Comparison of ENCODE assay signal across 8 mouse cellular contexts in genomic region chr5:111055507-111055906, GRCm38 (mm10).
DNase-seq lines count a peak whose midpoint lies in the region; ATAC-seq and TF ChIP-seq lines count a peak whose summit lies in the region.

No protein-coding gene starts in this region.

- H3K9ac ChIP-seq in ES-Bruce4 (ENCODE audit: low read depth, poor library complexity, severe bottlenecking), result no peak overlapping the region
- H3K9ac ChIP-seq in forebrain, embryonic 11.5 days (ENCODE audit: low read length), result no peak overlapping the region
- peak overlapping the region; percentile 16; the same call in 1 of the 2 replicates for H3K9ac ChIP-seq in midbrain, embryonic 12.5 days (replicated peaks)

- H3K27ac ChIP-seq in heart, embryonic 10.5 days, result no peak overlapping the region
- H3K27ac ChIP-seq in ES-Bruce4 (ENCODE audit: insufficient read depth, low read length), result no peak overlapping the region
- peak overlapping the region; percentile 39; the same call in 1 of the 2 replicates for H3K27ac ChIP-seq in forebrain, embryonic 11.5 days (ENCODE audit: low read depth, low read length)
- H3K27ac ChIP-seq in midbrain, embryonic 12.5 days (replicated peaks), result peak overlapping the region; percentile 85

- H3K4me2 ChIP-seq in forebrain, embryonic 11.5 days (ENCODE audit: low read depth, low read length, severe bottlenecking), result no peak overlapping the region
- peak overlapping the region; percentile 36 for H3K4me2 ChIP-seq in midbrain, embryonic 12.5 days (replicated peaks)

- peak; percentile 34 to 48 for DNase-seq in heart, adult 9 months (ENCODE audit: low spot score in 2 of 2)
- DNase-seq in heart, embryonic 10.5 days (ENCODE audit: low spot score), result no peak
- DNase-seq in forebrain, embryonic 11.5 days (ENCODE audit: low spot score), result no peak

- TF ChIP-seq EP300 in ES-Bruce4 (IDR thresholded peaks at IDR 0.05; ENCODE audit: insufficient read depth, low read depth, low read length), result no peak

- peaks cover 51% of the 10 kb centered on the region for H3K4me1 ChIP-seq in heart, embryonic 10.5 days
- no peaks in the 10 kb centered on the region for H3K4me1 ChIP-seq in ES-Bruce4 (ENCODE audit: control insufficient read depth, insufficient read depth, low read length)
- H3K4me1 ChIP-seq in forebrain, embryonic 11.5 days (replicated peaks; ENCODE audit: control insufficient read depth, insufficient read depth, low read length), result peaks cover 28% of the 10 kb centered on the region; the same call in 1 of the 2 replicates
- peaks cover 61% of the 10 kb centered on the region for H3K4me1 ChIP-seq in midbrain, embryonic 12.5 days

- TF ChIP-seq CTCF in ES-Bruce4 (IDR thresholded peaks at IDR 0.05; ENCODE audit: low read depth, low read length), result no peak

- WGBS in heart, embryonic 10.5 days, result 68% methylated on average over 8 of the region's 8 CpGs
- 68% methylated on average over 8 of the region's 8 CpGs for WGBS in forebrain, embryonic 11.5 days
- WGBS in midbrain, embryonic 12.5 days, result 48% methylated on average over 8 of the region's 8 CpGs

- no peaks in the 10 kb centered on the region for H3K36me3 ChIP-seq in heart, embryonic 10.5 days
- H3K36me3 ChIP-seq in ES-Bruce4 (ENCODE audit: control insufficient read depth, insufficient read depth, low read length, poor library complexity, severe bottlenecking), result no peaks in the 10 kb centered on the region
- H3K36me3 ChIP-seq in forebrain, embryonic 11.5 days (ENCODE audit: control insufficient read depth, insufficient read depth, low read length), result no peaks in the 10 kb centered on the region
- H3K36me3 ChIP-seq in midbrain, embryonic 12.5 days, result no peaks in the 10 kb centered on the region

- no peak for ATAC-seq in forebrain, embryonic 11.5 days (replicated peaks; ENCODE audit: low FRiP score)
- ATAC-seq in midbrain, embryonic 12.5 days (ENCODE audit: low FRiP score, low read depth), result no peak; the same call in 1 of the 2 replicates
- no peak for ATAC-seq in erythroblast, adult 5-6 weeks (replicated peaks; ENCODE audit: low FRiP score, poor library complexity, severe bottlenecking)
- no peak for ATAC-seq in activated CD4-positive, CD25-positive, alpha-beta regulatory T cell, adult 4 months
- ATAC-seq in megakaryocyte, adult 5-6 weeks (ENCODE audit: poor library complexity, severe bottlenecking), result no peak

- TF ChIP-seq POLR2A in ES-Bruce4 (IDR thresholded peaks at IDR 0.05; ENCODE audit: insufficient read depth, low read length), result no peak

- peaks cover 70% of the 10 kb centered on the region for H3K27me3 ChIP-seq in heart, embryonic 10.5 days (ENCODE audit: insufficient read depth, poor library complexity, severe bottlenecking)
- no peaks in the 10 kb centered on the region for H3K27me3 ChIP-seq in ES-Bruce4 (ENCODE audit: control insufficient read depth, insufficient read depth, low read length, poor library complexity, severe bottlenecking)
- H3K27me3 ChIP-seq in forebrain, embryonic 11.5 days (ENCODE audit: control insufficient read depth, insufficient read depth, low read length), result no peaks in the 10 kb centered on the region
- no peaks in the 10 kb centered on the region for H3K27me3 ChIP-seq in midbrain, embryonic 12.5 days

- no peaks in the 10 kb centered on the region for H3K9me3 ChIP-seq in heart, embryonic 10.5 days
- H3K9me3 ChIP-seq in ES-Bruce4 (replicated peaks; ENCODE audit: control insufficient read depth, insufficient read depth, low read length, poor library complexity, severe bottlenecking), result no peaks in the 10 kb centered on the region
- H3K9me3 ChIP-seq in forebrain, embryonic 11.5 days (ENCODE audit: control insufficient read depth, low read length), result no peaks in the 10 kb centered on the region; the same call in 1 of the 2 replicates
- H3K9me3 ChIP-seq in midbrain, embryonic 12.5 days, result no peaks in the 10 kb centered on the region

- no peak overlapping the region for H3K4me3 ChIP-seq in heart, embryonic 10.5 days
- peak overlapping the region; percentile 30 for H3K4me3 ChIP-seq in ES-Bruce4 (ENCODE audit: low read depth, low read length)
- no peak overlapping the region for H3K4me3 ChIP-seq in forebrain, embryonic 11.5 days (ENCODE audit: low read depth, low read length)
- no peak overlapping the region for H3K4me3 ChIP-seq in midbrain, embryonic 12.5 days

Comparison
In these comparisons a context has a peak if more than half of its experiments do, and no peak if none do; other contexts are left out.
1. DNase-seq: peak in heart, adult 9 months (2 of 2); none in heart, embryonic 10.5 days (single experiment) and forebrain, embryonic 11.5 days (single experiment).
2. H3K27ac ChIP-seq: peak in forebrain, embryonic 11.5 days (single experiment) and midbrain, embryonic 12.5 days (single experiment); none in heart, embryonic 10.5 days (single experiment) and ES-Bruce4 (single experiment).